Mouse (Mus musculus) midbrain, postnatal 0 days (tissue): ENCODE measurements around the gene Espl1. TPM values are rescaled to one million over a fixed set of nuclear protein-coding genes. Genes with fewer than 3 reads are reported as not detected.
A peak's percentile ranks its signal among the peaks of the same experiment; 100 is the strongest.

Source experiments
- ATAC-seq: fragments of 200-750 bp; cut with Nextera tagmentation; 2 replicates; pipeline ENCODE4 v1.8.0; 2017; ENCODE audit warnings: moderate number of reproducible peaks, mild to moderate bottlenecking, moderate TSS enrichment, moderate library complexity; ENCODE audit not compliant: low FRiP score
- DNase-seq: peaks from one replicate; pipeline ENCODE4 v3.0.0-alpha.2; 2015; ENCODE audit warnings: low spot score
- H3K27ac ChIP-seq: fragments of 300-500 bp; sonication (generic); 2 replicates; pipeline ENCODE4 v1.5.1; 2014; ENCODE audit warnings: low read depth, mild to moderate bottlenecking, low read length, mixed read lengths
- H3K27me3 ChIP-seq: fragments of 300-500 bp; sonication (generic); 2 replicates; pipeline ENCODE4 v1.6.1; 2014; ENCODE audit warnings: low read length, control low read depth, mixed read lengths; ENCODE audit not compliant: insufficient read depth
- H3K36me3 ChIP-seq: fragments of 300-500 bp; sonication (generic); 2 replicates; pipeline ENCODE4 v1.6.1; 2014; ENCODE audit warnings: low read length, control low read depth, mixed read lengths; ENCODE audit not compliant: insufficient read depth
- H3K4me1 ChIP-seq: fragments of 300-500 bp; sonication (generic); 2 replicates; pipeline ENCODE4 v1.6.1; 2014; ENCODE audit warnings: mild to moderate bottlenecking, control low read depth, antibody characterized with exemption, low read length, mixed read lengths; ENCODE audit not compliant: insufficient read depth
- H3K4me2 ChIP-seq: fragments of 300-500 bp; sonication (generic); 2 replicates; pipeline ENCODE4 v1.6.1; 2014; ENCODE audit warnings: low read depth, mild to moderate bottlenecking, low read length, mixed read lengths; ENCODE audit not compliant: poor library complexity, severe bottlenecking
- H3K4me3 ChIP-seq: fragments of 300-500 bp; sonication (generic); 2 replicates; pipeline ENCODE4 v1.5.1; 2014; ENCODE audit warnings: low read depth, mild to moderate bottlenecking, low read length, moderate library complexity
- H3K9ac ChIP-seq: fragments of 300-500 bp; sonication (generic); replicated peaks from 2 replicates; pipeline ENCODE4 v1.6.1; 2014; ENCODE audit warnings: mild to moderate bottlenecking, low read length, moderate library complexity, mixed read lengths; ENCODE audit not compliant: poor library complexity, severe bottlenecking
- H3K9me3 ChIP-seq: fragments of 300-500 bp; sonication (generic); 2 replicates; pipeline ENCODE4 v1.6.1; 2016; ENCODE audit warnings: low read length, control low read depth
- CTCF ChIP-seq: IDR thresholded peaks from 2 replicates; pipeline ENCODE4 v1.5.1; 2016; ENCODE audit warnings: antibody characterized with exemption, mild to moderate bottlenecking
- WGBS: fragments of 180-500 bp; shearing (Covaris S2); extraction: QIAGEN DNeasy Blood & Tissue Kit; methylation state at CpG from one replicate; pipeline ENCODE4 v1.1.7; 2014; 5-methylcytosine and 5-hydroxymethylcytosine counted together
- polyA plus RNA-seq: library from polyadenylated mRNA; unstranded; fragments of >200 nt; fragmentation: Nextera tagmentation; extraction: Ambion mirVana; gene quantifications from 2 replicates; pipeline ENCODE4 v1.2.1, GENCODE M21; 2015
- total RNA-seq: library from RNA; depleted of rRNA; stranded (reverse); fragments of >200 nt; gene quantifications from 2 replicates; pipeline ENCODE4 v1.2.3, GENCODE M21; 2014

Espl1 gene
- total and polyA plus RNA-seq, 2 experiments from 2014 or later: 2.7 TPM

GRCm38 (mm10) chr15:102315292-102315691 lies 19.2 kb downstream of the Espl1 start:
- no peak overlapping the region for H3K27ac ChIP-seq
- TF ChIP-seq CTCF: no peak
- WGBS: 92% methylated on average over 8 of the region's 8 CpGs
- no peaks in the 10 kb centered on the region for H3K4me1 ChIP-seq
- no peaks in the 10 kb centered on the region for H3K27me3 ChIP-seq
- no peak overlapping the region for H3K4me3 ChIP-seq
- no peak for ATAC-seq
- DNase-seq: no peak
- H3K9ac ChIP-seq: no peak overlapping the region
- H3K36me3 ChIP-seq: no peaks in the 10 kb centered on the region
- H3K4me2 ChIP-seq: no peak overlapping the region
- H3K9me3 ChIP-seq: no peaks in the 10 kb centered on the region

GRCm38 (mm10) chr15:102316263-102316662 lies 20.2 kb downstream of the Espl1 start:
- H3K4me1 ChIP-seq: no peaks in the 10 kb centered on the region
- no peak overlapping the region for H3K9ac ChIP-seq
- 82% methylated on average over 6 of the region's 6 CpGs for WGBS
- H3K4me3 ChIP-seq: no peak overlapping the region
- no peaks in the 10 kb centered on the region for H3K27me3 ChIP-seq
- TF ChIP-seq CTCF: peak; percentile 77
- no peaks in the 10 kb centered on the region for H3K9me3 ChIP-seq
- ATAC-seq: no peak
- H3K4me2 ChIP-seq: no peak overlapping the region
- DNase-seq: peak; percentile 53
- H3K36me3 ChIP-seq: no peaks in the 10 kb centered on the region
- no peak overlapping the region for H3K27ac ChIP-seq

- Histone ChIP-seq H3K9me3 (no peaks in the 10 kb centered on the region), H3K27ac (no peak overlapping the region), H3K9ac (no peak overlapping the region), H3K27me3 (no peaks in the 10 kb centered on the region), H3K36me3 (peaks cover 6% of the 10 kb centered on the region; the same call in 1 of the 2 replicates), H3K4me1 (peaks cover 8% of the 10 kb centered on the region), H3K4me3 (no peak overlapping the region), H3K4me2 (0 out of 2 replicates have a peak overlapping the region, but pooled peaks have one; percentile 15)
- ATAC-seq (no peak), DNase-seq (no peak)
- WGBS: 78% methylated on average over 12 of the region's 12 CpGs
- no peak for TF ChIP-seq CTCF
Measured at GRCm38 (mm10) chr15:102324654-102325473, 28.8 kb downstream of the Espl1 start.

GRCm38 (mm10) chr15:102326022-102326576 lies 30.0 kb downstream of the Espl1 start, which contains the start of gene Pfdn5:
Pfdn5 (plus strand) TSS chr15:102326116.
- TF ChIP-seq CTCF: peak; percentile 64
- H3K27me3 ChIP-seq: no peaks in the 10 kb centered on the region
- peak within 1 kb of the TSS; percentile 67 for H3K27ac ChIP-seq
- peaks cover 8% of the 10 kb centered on the region for H3K4me1 ChIP-seq
- DNase-seq (peak; percentile 89), ATAC-seq (peak; percentile 90)
- no peaks in the 10 kb centered on the region for H3K9me3 ChIP-seq
- peak within 1 kb of the TSS; percentile 83 for H3K9ac ChIP-seq
- H3K36me3 ChIP-seq: peaks cover 13% of the 10 kb centered on the region; the same call in 1 of the 2 replicates
- WGBS: under 1% methylated on average over 38 of the region's 40 CpGs
- peak within 1 kb of the TSS; percentile 76 for H3K4me2 ChIP-seq
- H3K4me3 ChIP-seq: peak within 1 kb of the TSS; percentile 69

- ATAC-seq (no peak), DNase-seq (no peak)
- H3K9me3 ChIP-seq: no peaks in the 10 kb centered on the region
- no peak for TF ChIP-seq CTCF
- H3K4me1 ChIP-seq: peaks cover 8% of the 10 kb centered on the region
- 70% methylated on average over 8 of the region's 8 CpGs for WGBS
- H3K27ac ChIP-seq: no peak overlapping the region
- H3K27me3 ChIP-seq: no peaks in the 10 kb centered on the region
- H3K36me3 ChIP-seq: peaks cover 13% of the 10 kb centered on the region; the same call in 1 of the 2 replicates
- H3K4me2 ChIP-seq: peak overlapping the region; percentile 76
- peak overlapping the region; percentile 83 for H3K9ac ChIP-seq
- H3K4me3 ChIP-seq: peak overlapping the region; percentile 69
Measured at GRCm38 (mm10) chr15:102326892-102327291, 30.8 kb downstream of the Espl1 start.

- ATAC-seq: peak; percentile 93
- H3K9ac ChIP-seq: peak within 1 kb of the TSS; percentile 76
- no peaks in the 10 kb centered on the region for H3K27me3 ChIP-seq
- H3K9me3 ChIP-seq: no peaks in the 10 kb centered on the region
- H3K4me3 ChIP-seq: peak within 1 kb of the TSS; percentile 72
- H3K36me3 ChIP-seq: peaks cover 25% of the 10 kb centered on the region
- DNase-seq: peak; percentile 92
- WGBS: 0% methylated on average over 30 of the region's 30 CpGs
- H3K4me1 ChIP-seq: peaks cover 15% of the 10 kb centered on the region
- peak within 1 kb of the TSS; percentile 47 for H3K27ac ChIP-seq
- TF ChIP-seq CTCF: no peak
- H3K4me2 ChIP-seq: peak within 1 kb of the TSS; percentile 71
Measured at GRCm38 (mm10) chr15:102331610-102332015, 35.5 kb downstream of the Espl1 start, which contains the start of gene Myg1. Myg1 (plus strand) TSS chr15:102331709.
